Mouse (Mus musculus): Measurements from ENCODE around the gene Cnksr1. TPM values are rescaled to one million over a fixed set of nuclear protein-coding genes. Genes with fewer than 3 reads are reported as not detected.

The Cnksr1 gene
- polyA plus RNA-seq, 1 experiment from 2014 or later, result 2.3 TPM

DNA sequence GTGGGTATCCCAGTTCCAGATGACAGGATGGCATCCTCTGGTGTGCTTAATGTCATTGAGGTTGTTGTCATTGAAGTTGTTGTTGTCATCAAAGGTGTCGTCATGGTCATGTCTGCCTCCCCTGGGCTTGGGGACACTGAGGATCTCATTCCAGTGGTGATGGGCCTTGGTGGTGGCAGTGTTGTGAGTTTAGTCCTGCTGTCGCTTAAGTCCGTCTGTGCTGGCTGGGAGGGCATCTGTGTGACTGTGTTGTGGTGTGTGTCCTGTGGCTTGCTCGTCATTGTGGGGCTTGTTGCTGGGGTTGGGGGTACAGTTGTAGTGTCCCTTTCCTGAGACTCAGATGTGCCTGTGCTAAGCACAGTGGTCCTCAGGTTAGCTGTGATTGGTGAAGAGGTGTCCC, 35.3 kb downstream of the Cnksr1 start, which contains the start of gene Gm7534:
TSS of gene Gm7534 (minus strand) at position 101 of the 400 bp plus-strand sequence.
- DNase-seq (ENCODE audit: low read depth, low spot score) (no peak), ATAC-seq (no peak)
- no peak for TF ChIP-seq CTCF (IDR thresholded peaks at IDR 0.05)
- ChIA-PET CTCF (no interaction called here), POLR2A (no interaction called here)
- no peaks in the 10 kb centered on the region for H3K27me3 ChIP-seq
- in situ Hi-C loops (cut with MboI; ENCODE audit: low pct_unique_long_range_greater_than_20kb), result no loop called here

DNA sequence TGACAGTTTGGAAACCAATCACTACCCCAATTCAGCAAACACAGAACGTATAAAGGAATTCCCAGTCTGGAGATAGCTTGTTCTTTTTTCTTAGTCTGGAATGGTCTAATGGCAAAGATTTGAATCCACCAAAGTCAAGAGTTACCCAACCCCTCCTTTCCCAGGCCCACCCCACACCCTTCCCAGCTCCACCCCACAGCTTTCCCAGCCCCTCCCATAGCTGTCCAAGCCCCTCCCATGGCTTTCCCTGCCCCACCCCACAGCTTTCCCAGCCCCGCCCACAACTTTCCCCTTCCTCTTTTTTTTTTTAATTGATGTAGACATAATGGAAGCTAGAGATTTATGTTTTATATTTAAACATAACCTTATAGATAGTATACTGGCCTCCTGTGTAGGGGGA, 38.8 kb downstream of the Cnksr1 start:
- in situ Hi-C loops (cut with MboI; ENCODE audit: low pct_unique_long_range_greater_than_20kb), result no loop called here
- POLR2A ChIA-PET, result no interaction called here
- CTCF ChIA-PET, result interaction anchor here (0.8 to 1.4 kb wide), 2 partner anchors 12 to 29 kb away, joined by 4 read pairs; partner anchors contain the start of gene Cep85
- ATAC-seq (no peak), DNase-seq (ENCODE audit: low read depth, low spot score) (no peak)
- H3K27me3 ChIP-seq, result no peaks in the 10 kb centered on the region
- TF ChIP-seq CTCF (IDR thresholded peaks at IDR 0.05), result no peak

DNA sequence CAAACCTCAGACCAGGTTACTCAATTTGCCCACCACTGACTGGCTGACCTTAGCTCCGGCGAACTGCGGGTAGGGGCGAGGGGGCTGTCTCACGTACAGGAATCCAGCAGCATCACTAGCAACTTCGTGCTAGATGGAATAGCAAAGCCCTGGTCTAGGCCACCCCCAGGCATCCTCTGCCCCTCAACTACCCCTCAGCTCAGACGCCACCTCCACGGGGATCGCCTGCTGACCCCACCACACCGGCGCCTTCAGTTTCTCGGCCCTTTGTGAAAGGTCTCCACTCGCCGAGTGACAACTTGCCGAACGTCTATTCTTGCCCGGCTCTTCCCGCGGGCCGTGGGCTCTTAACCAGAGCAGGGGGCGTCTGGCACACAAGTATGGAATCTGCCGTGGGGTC, 51.9 kb downstream of the Cnksr1 start:
- POLR2A ChIA-PET, result interaction anchor here (1.0 kb wide), 1 partner anchor 12 kb away, joined by 4 read pairs; no protein-coding TSS in a partner anchor
- no peaks in the 10 kb centered on the region for H3K27me3 ChIP-seq
- no peak for TF ChIP-seq CTCF (IDR thresholded peaks at IDR 0.05)
- ATAC-seq, result no peak
- DNase-seq (ENCODE audit: low read depth, low spot score), result no peak
- CTCF ChIA-PET, result interaction anchor here (0.7 to 1.8 kb wide), 8 partner anchors 20 to 74 kb away, joined by 3 to 4 read pairs (median 3); partner anchors contain the start of genes Catsper4 and Gm30191
- in situ Hi-C loops (cut with MboI; ENCODE audit: low pct_unique_long_range_greater_than_20kb), result loop anchor here (5.0 to 10.0 kb wide), 2 partner anchors 56 to 151 kb away; partner anchors contain the start of gene E130218I03Rik

GRCm38 (mm10) chr4:134185569-134185968, 52.6 kb downstream of the Cnksr1 start:
- DNase-seq (ENCODE audit: low read depth, low spot score) (no peak), ATAC-seq (no peak)
- no peak for TF ChIP-seq CTCF (IDR thresholded peaks at IDR 0.05)
- H3K27me3 ChIP-seq, result no peaks in the 10 kb centered on the region
- ChIA-PET CTCF (interaction anchor here (1.1 kb wide), 1 partner anchor 19 kb away, joined by 3 read pairs; no protein-coding TSS in a partner anchor), POLR2A (interaction anchor here (1.0 kb wide), 1 partner anchor 12 kb away, joined by 4 read pairs; no protein-coding TSS in a partner anchor)
- in situ Hi-C loops (cut with MboI; ENCODE audit: low pct_unique_long_range_greater_than_20kb), result loop anchor here (5.0 to 10.0 kb wide), 2 partner anchors 57 to 151 kb away; partner anchors contain the start of gene E130218I03Rik

DNA sequence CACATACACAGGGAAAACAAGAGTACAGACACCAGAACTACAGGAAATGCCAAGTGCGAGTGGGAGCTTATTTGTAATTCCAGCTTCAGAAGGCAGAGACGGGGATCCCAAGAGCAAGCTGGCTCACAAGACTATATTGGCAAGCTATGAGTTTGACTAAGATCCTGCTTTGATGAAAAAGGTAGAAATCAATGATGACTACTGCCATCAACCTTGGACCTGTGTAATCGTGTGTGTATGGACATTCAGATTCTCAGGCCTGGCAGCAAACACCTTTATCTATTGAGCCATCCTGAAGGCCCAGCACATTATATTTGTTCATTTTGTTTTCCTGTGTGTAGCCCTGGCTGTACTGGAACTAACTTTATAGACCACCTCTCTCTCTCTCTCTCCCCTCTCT, 54.5 kb downstream of the Cnksr1 start:
- DNase-seq (ENCODE audit: low read depth, low spot score) (no peak), ATAC-seq (no peak)
- H3K27me3 ChIP-seq, result no peaks in the 10 kb centered on the region
- in situ Hi-C loops (cut with MboI; ENCODE audit: low pct_unique_long_range_greater_than_20kb), result loop anchor here (10.0 kb wide), 1 partner anchor 149 kb away; no protein-coding TSS in a partner anchor
- CTCF ChIA-PET, result interaction anchor here (1.4 to 1.7 kb wide), 2 partner anchors 9 to 62 kb away, joined by 4 to 6 read pairs; no protein-coding TSS in a partner anchor
- POLR2A ChIA-PET, result interaction anchor here (0.7 kb wide), 1 partner anchor 383 kb away, joined by 3 read pairs; no protein-coding TSS in a partner anchor
- no peak for TF ChIP-seq CTCF (IDR thresholded peaks at IDR 0.05)

DNA sequence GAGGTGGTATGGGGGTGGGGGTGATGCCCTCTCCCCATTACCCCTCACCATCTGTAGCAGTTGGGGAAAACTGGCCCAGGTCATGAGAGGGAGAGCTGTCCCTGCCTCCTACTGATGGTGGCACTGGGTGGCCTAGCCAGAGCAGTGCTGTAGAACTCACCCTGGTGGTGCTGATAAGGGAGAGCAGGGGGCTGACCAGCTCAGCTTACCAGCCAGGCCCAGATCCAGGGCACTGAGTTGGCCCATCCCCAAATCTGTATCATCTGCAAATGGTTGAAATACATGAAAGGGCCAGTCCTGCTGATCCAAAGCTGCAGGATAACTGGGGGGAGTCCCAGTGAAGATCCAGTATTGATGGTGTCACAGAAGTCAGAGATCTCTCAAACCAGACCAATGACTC, 56.4 kb downstream of the Cnksr1 start:
- no peak for TF ChIP-seq CTCF (IDR thresholded peaks at IDR 0.05)
- DNase-seq (ENCODE audit: low read depth, low spot score) (no peak), ATAC-seq (no peak)
- CTCF ChIA-PET, result interaction anchor here (1.3 kb wide), 1 partner anchor 100 kb away, joined by 3 read pairs; no protein-coding TSS in a partner anchor
- in situ Hi-C loops (cut with MboI; ENCODE audit: low pct_unique_long_range_greater_than_20kb), result loop anchor here (10.0 kb wide), 1 partner anchor 147 kb away; no protein-coding TSS in a partner anchor
- POLR2A ChIA-PET, result interaction anchor here (0.6 to 1.5 kb wide), 3 partner anchors 12 to 65 kb away, joined by 3 to 4 read pairs (median 3); partner anchors contain the start of gene Gm30191
- no peaks in the 10 kb centered on the region for H3K27me3 ChIP-seq

DNA sequence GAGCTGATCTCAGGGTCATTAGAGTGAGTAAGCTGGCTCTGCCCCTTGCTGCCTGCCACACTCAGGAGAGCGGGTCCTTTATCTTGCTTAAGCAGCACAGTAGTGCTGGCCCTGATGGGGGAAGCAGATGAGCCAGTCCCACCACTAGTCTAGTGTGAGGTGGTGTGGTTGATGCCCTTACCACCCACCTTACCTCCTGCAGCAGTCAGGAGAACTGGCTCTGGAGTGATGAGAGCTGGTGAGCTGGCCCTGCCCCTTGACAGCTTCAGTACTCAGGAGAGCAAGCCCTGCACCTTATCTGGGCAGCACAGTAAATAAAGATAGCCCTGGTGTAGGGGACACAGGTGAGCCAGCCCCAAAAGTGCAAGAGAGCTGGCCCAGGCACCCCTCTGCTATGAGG, 57.1 kb downstream of the Cnksr1 start:
- no peak for TF ChIP-seq CTCF (IDR thresholded peaks at IDR 0.05)
- CTCF ChIA-PET, result interaction anchor here (1.3 kb wide), 1 partner anchor 100 kb away, joined by 3 read pairs; no protein-coding TSS in a partner anchor
- DNase-seq (ENCODE audit: low read depth, low spot score), result no peak
- no peak for ATAC-seq
- H3K27me3 ChIP-seq, result no peaks in the 10 kb centered on the region
- POLR2A ChIA-PET, result no interaction called here
- in situ Hi-C loops (cut with MboI; ENCODE audit: low pct_unique_long_range_greater_than_20kb), result loop anchor here (10.0 kb wide), 1 partner anchor 146 kb away; no protein-coding TSS in a partner anchor

Other genes with a start within 250 kb of the Cnksr1 start
- 28.3 TPM for gene Dhdds, start 237.5 kb downstream of the Cnksr1 start, polyA plus RNA-seq (2021)
- gene Lin28a, start 219.6 kb downstream of the Cnksr1 start, polyA plus RNA-seq (2021), result not detected
- gene Zfp683, start 184.6 kb downstream of the Cnksr1 start, polyA plus RNA-seq (2021), result not detected
- gene Crybg2, start 177.6 kb downstream of the Cnksr1 start, polyA plus RNA-seq (2021), result 0.18 TPM
- not detected for gene Cd52, start 143.3 kb downstream of the Cnksr1 start, polyA plus RNA-seq (2021)
- 10.0 TPM for gene Ubxn11, start 135.8 kb downstream of the Cnksr1 start, polyA plus RNA-seq (2021)
- gene Sh3bgrl3, start 109.6 kb downstream of the Cnksr1 start, polyA plus RNA-seq (2021), result 207 TPM
- 20.9 TPM for gene Cep85, start 51.3 kb downstream of the Cnksr1 start, polyA plus RNA-seq (2021)
- not detected for gene Gm7534, start 35.4 kb downstream of the Cnksr1 start, polyA plus RNA-seq (2021)
- gene Catsper4, start 11.0 kb downstream of the Cnksr1 start, polyA plus RNA-seq (2021), result 0.10 TPM
- gene E130218I03Rik, start 5.3 kb upstream of the Cnksr1 start, polyA plus RNA-seq (2021), result 0.23 TPM
- gene Zfp593, start 7.2 kb upstream of the Cnksr1 start, polyA plus RNA-seq (2021), result 10.4 TPM
- not detected for gene Gm30191, start 8.5 kb upstream of the Cnksr1 start, polyA plus RNA-seq (2021)
- gene Grrp1, start 15.7 kb upstream of the Cnksr1 start, polyA plus RNA-seq (2021), result not detected
- 8.7 TPM for gene Pdik1l, start 49.5 kb upstream of the Cnksr1 start, polyA plus RNA-seq (2021)
- 0.36 TPM for gene Trim63, start 76.7 kb upstream of the Cnksr1 start, polyA plus RNA-seq (2021)
- gene Slc30a2, start 104.8 kb upstream of the Cnksr1 start, polyA plus RNA-seq (2021), result not detected
- 0.98 TPM for gene Extl1, start 145.5 kb upstream of the Cnksr1 start, polyA plus RNA-seq (2021)
- gene Pafah2, start 157.9 kb upstream of the Cnksr1 start, polyA plus RNA-seq (2021), result 36.0 TPM
- 204 TPM for gene Stmn1, start 229.9 kb upstream of the Cnksr1 start, polyA plus RNA-seq (2021)